Mouse (Mus musculus): Measurements from ENCODE around the gene Tceal8.

Gene Tceal8

GRCm38 (mm10) chrX:136127038-136127743, 45.0 kb downstream of the Tceal8 start:
- no peak for DNase-seq

Data from right cerebral cortex, postnatal 14 days (tissue).